In the genomic region with DNA sequence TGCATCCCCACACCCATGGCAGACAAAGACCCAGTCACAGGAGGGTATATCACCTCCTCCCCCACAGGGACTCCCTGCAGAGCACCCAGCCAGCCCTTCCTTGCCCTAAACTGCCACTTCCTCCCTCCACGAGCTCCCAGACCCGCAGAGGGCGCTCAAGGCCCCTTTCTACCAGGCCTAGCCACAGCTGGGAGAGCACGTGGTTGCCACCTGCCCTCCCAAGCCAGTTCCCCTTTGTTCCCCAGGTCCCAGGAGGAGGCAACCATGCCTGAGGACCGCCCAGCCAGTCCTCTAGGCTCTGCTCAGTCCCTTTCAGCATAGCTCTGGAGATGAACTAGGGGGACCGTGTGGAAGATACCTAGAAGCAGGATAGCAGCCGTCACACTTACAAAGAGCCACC, we compare ENCODE assay signal across 1 mouse cellular context.
A peak's percentile ranks its signal among the peaks of the same experiment; 100 is the strongest.
TF ChIP-seq lines count a peak whose summit lies in the region.

No protein-coding gene starts in this region.

TF ChIP-seq in MEL, 35 proteins besides CTCF, POLR2A, EP300 and RAD21 (continued from another document):
- TF ChIP-seq USF2 (IDR thresholded peaks at IDR 0.05; ENCODE audit: borderline replicate concordance in 1 of 2, insufficient read depth in 1 of 2, low read depth in 1 of 2, low read length in 2 of 2) (peak in 1 of 2 experiments; percentile 63; a peak in 2 of 4 replicates), NELFE (IDR thresholded peaks at IDR 0.05; ENCODE audit: low read depth, low read length) (peak; percentile 64), ELF1 (IDR thresholded peaks at IDR 0.05; ENCODE audit: low read depth, low read length) (peak; percentile 83), HCFC1 (IDR thresholded peaks at IDR 0.05; ENCODE audit: low read depth, low read length) (peak; percentile 77), USF1 (IDR thresholded peaks at IDR 0.05; ENCODE audit: low read depth, low read length) (peak; percentile 94), ETS1 (IDR thresholded peaks at IDR 0.05; ENCODE audit: low read depth, low read length) (peak; percentile 96), ZNF384 (IDR thresholded peaks at IDR 0.05; ENCODE audit: low read depth, low read length) (no peak), MAX (IDR thresholded peaks at IDR 0.05; ENCODE audit: low read length) (peak; percentile 100), JUND (IDR thresholded peaks at IDR 0.05; ENCODE audit: low read depth, low read length) (no peak)
